Mouse (Mus musculus): Measurements from ENCODE around the gene Depdc7. TPM values are rescaled to one million over a fixed set of nuclear protein-coding genes. Genes with fewer than 3 reads are reported as not detected.

The Depdc7 gene
- total RNA-seq, 1 experiment = 12.1 TPM

GRCm38 (mm10) chr2:104717231-104717735 is 25.4 kb downstream of the Depdc7 start:
- in situ Hi-C loops (cut with MboI; ENCODE audit: low sequenced_read_pairs in 2 of 2, unreplicated experiment in 2 of 2) = no loop called here
- H3K27ac ChIP-seq (ENCODE audit: insufficient read depth, low read depth, low read length, poor library complexity, severe bottlenecking) = no peak overlapping the region
- H3K4me3 ChIP-seq (ENCODE audit: insufficient read depth in 1 of 2, low read depth in 1 of 2, low read length in 2 of 2, poor library complexity in 1 of 2, severe bottlenecking in 1 of 2) = no peak overlapping the region
- no peak for DNase-seq (ENCODE audit: low read depth, low spot score)
- H3K36me3 ChIP-seq (ENCODE audit: control insufficient read depth, insufficient read depth, low read length, poor library complexity, severe bottlenecking) = no peaks in the 10 kb centered on the region
- H3K4me1 ChIP-seq (ENCODE audit: control insufficient read depth in 2 of 2, insufficient read depth in 2 of 2, low read length in 2 of 2, poor library complexity in 1 of 2) = peaks cover 0 to 2% of the 10 kb centered on the region in 2 experiments; a peak in 1 of 4 replicates
- TF ChIP-seq ZC3H11A (IDR thresholded peaks at IDR 0.05; ENCODE audit: borderline replicate concordance, low read depth, low read length) (no peak), MAFK (IDR thresholded peaks at IDR 0.05; ENCODE audit: insufficient read depth, low read depth, low read length) (no peak), CHD2 (IDR thresholded peaks at IDR 0.05; ENCODE audit: low read depth, low read length) (no peak), ZNF384 (IDR thresholded peaks at IDR 0.05; ENCODE audit: low read depth, low read length) (no peak), HCFC1 (IDR thresholded peaks at IDR 0.05; ENCODE audit: borderline replicate concordance, insufficient read depth, low read length) (no peak)
- no peaks in the 10 kb centered on the region for H3K9me3 ChIP-seq (ENCODE audit: control insufficient read depth, insufficient read depth, low read depth, low read length)
- no peak overlapping the region for H3K9ac ChIP-seq (ENCODE audit: insufficient read depth, low read depth, low read length, poor library complexity, severe bottlenecking)

- in situ Hi-C loops (cut with MboI; ENCODE audit: low sequenced_read_pairs in 2 of 2, unreplicated experiment in 2 of 2) = no loop called here
- Histone ChIP-seq H3K9me3 (ENCODE audit: control insufficient read depth, insufficient read depth, low read depth, low read length) (no peaks in the 10 kb centered on the region), H3K27ac (ENCODE audit: insufficient read depth, low read depth, low read length, poor library complexity, severe bottlenecking) (no peak within 1 kb of the TSS), H3K4me1 (ENCODE audit: control insufficient read depth in 2 of 2, insufficient read depth in 2 of 2, low read length in 2 of 2, poor library complexity in 1 of 2) (peaks cover 0 to 2% of the 10 kb centered on the region in 2 experiments; a peak in 1 of 4 replicates), H3K9ac (ENCODE audit: insufficient read depth, low read depth, low read length, poor library complexity, severe bottlenecking) (no peak within 1 kb of the TSS), H3K4me3 (ENCODE audit: insufficient read depth in 1 of 2, low read depth in 1 of 2, low read length in 2 of 2, poor library complexity in 1 of 2, severe bottlenecking in 1 of 2) (no peak within 1 kb of the TSS), H3K36me3 (ENCODE audit: control insufficient read depth, insufficient read depth, low read length, poor library complexity, severe bottlenecking) (no peaks in the 10 kb centered on the region)
- DNase-seq (ENCODE audit: low read depth, low spot score) = no peak
- no peak for TF ChIP-seq ZNF384 (IDR thresholded peaks at IDR 0.05; ENCODE audit: low read depth, low read length)
- TF ChIP-seq HCFC1 (IDR thresholded peaks at IDR 0.05; ENCODE audit: borderline replicate concordance, insufficient read depth, low read length) = no peak
- TF ChIP-seq ZC3H11A (IDR thresholded peaks at IDR 0.05; ENCODE audit: borderline replicate concordance, low read depth, low read length) = no peak
- TF ChIP-seq CHD2 (IDR thresholded peaks at IDR 0.05; ENCODE audit: low read depth, low read length) = no peak
- no peak for TF ChIP-seq MAFK (IDR thresholded peaks at IDR 0.05; ENCODE audit: insufficient read depth, low read depth, low read length)
Observed at GRCm38 (mm10) chr2:104716279-104716678, 26.4 kb downstream of the Depdc7 start, which contains the start of gene Pin1rt1. Gene Pin1rt1, minus strand, starts transcription at chr2:104716379.

- Histone ChIP-seq H3K9me3 (ENCODE audit: control insufficient read depth, insufficient read depth, low read depth, low read length) (no peaks in the 10 kb centered on the region), H3K4me3 (ENCODE audit: insufficient read depth in 1 of 2, low read depth in 1 of 2, low read length in 2 of 2, poor library complexity in 1 of 2, severe bottlenecking in 1 of 2) (no peak overlapping the region), H3K27ac (ENCODE audit: insufficient read depth, low read depth, low read length, poor library complexity, severe bottlenecking) (no peak overlapping the region), H3K4me1 (ENCODE audit: control insufficient read depth in 2 of 2, insufficient read depth in 2 of 2, low read length in 2 of 2, poor library complexity in 1 of 2) (peaks cover 0 to 2% of the 10 kb centered on the region in 2 experiments; a peak in 1 of 4 replicates), H3K9ac (ENCODE audit: insufficient read depth, low read depth, low read length, poor library complexity, severe bottlenecking) (no peak overlapping the region), H3K36me3 (ENCODE audit: control insufficient read depth, insufficient read depth, low read length, poor library complexity, severe bottlenecking) (no peaks in the 10 kb centered on the region)
- no peak for DNase-seq (ENCODE audit: low read depth, low spot score)
- TF ChIP-seq CHD2 (IDR thresholded peaks at IDR 0.05; ENCODE audit: low read depth, low read length) = no peak
- no peak for TF ChIP-seq ZC3H11A (IDR thresholded peaks at IDR 0.05; ENCODE audit: borderline replicate concordance, low read depth, low read length)
- TF ChIP-seq HCFC1 (IDR thresholded peaks at IDR 0.05; ENCODE audit: borderline replicate concordance, insufficient read depth, low read length) = no peak
- TF ChIP-seq MAFK (IDR thresholded peaks at IDR 0.05; ENCODE audit: insufficient read depth, low read depth, low read length) = no peak
- TF ChIP-seq ZNF384 (IDR thresholded peaks at IDR 0.05; ENCODE audit: low read depth, low read length) = no peak
- in situ Hi-C loops (cut with MboI; ENCODE audit: low sequenced_read_pairs in 2 of 2, unreplicated experiment in 2 of 2) = no loop called here
Observed at GRCm38 (mm10) chr2:104714254-104714691, 28.4 kb downstream of the Depdc7 start.

GRCm38 (mm10) chr2:104712486-104712809 is 30.2 kb downstream of the Depdc7 start:
- H3K4me1 ChIP-seq (ENCODE audit: control insufficient read depth in 2 of 2, insufficient read depth in 2 of 2, low read length in 2 of 2, poor library complexity in 1 of 2) = peaks cover 0 to 2% of the 10 kb centered on the region in 2 experiments; a peak in 1 of 4 replicates
- H3K4me3 ChIP-seq (ENCODE audit: insufficient read depth in 1 of 2, low read depth in 1 of 2, low read length in 2 of 2, poor library complexity in 1 of 2, severe bottlenecking in 1 of 2) = peak overlapping the region; percentile 91 to 92
- TF ChIP-seq MAFK (IDR thresholded peaks at IDR 0.05; ENCODE audit: insufficient read depth, low read depth, low read length) (no peak), HCFC1 (IDR thresholded peaks at IDR 0.05; ENCODE audit: borderline replicate concordance, insufficient read depth, low read length) (no peak), CHD2 (IDR thresholded peaks at IDR 0.05; ENCODE audit: low read depth, low read length) (no peak), ZNF384 (IDR thresholded peaks at IDR 0.05; ENCODE audit: low read depth, low read length) (no peak), ZC3H11A (IDR thresholded peaks at IDR 0.05; ENCODE audit: borderline replicate concordance, low read depth, low read length) (no peak)
- in situ Hi-C loops (cut with MboI; ENCODE audit: low sequenced_read_pairs in 2 of 2, unreplicated experiment in 2 of 2) = no loop called here
- no peak for DNase-seq (ENCODE audit: low read depth, low spot score)
- no peaks in the 10 kb centered on the region for H3K36me3 ChIP-seq (ENCODE audit: control insufficient read depth, insufficient read depth, low read length, poor library complexity, severe bottlenecking)
- H3K9ac ChIP-seq (ENCODE audit: insufficient read depth, low read depth, low read length, poor library complexity, severe bottlenecking) = peak overlapping the region; percentile 92
- no peak overlapping the region for H3K27ac ChIP-seq (ENCODE audit: insufficient read depth, low read depth, low read length, poor library complexity, severe bottlenecking)
- H3K9me3 ChIP-seq (ENCODE audit: control insufficient read depth, insufficient read depth, low read depth, low read length) = no peaks in the 10 kb centered on the region

All from ES-E14 (cell line).